Mouse (Mus musculus) CH12.LX (cell line): ENCODE results near the gene Trmt112.

Experiments
- CHD1 ChIP-seq: IDR thresholded peaks from 2 replicates; pipeline ENCODE4 v1.6.1; 2012; ENCODE audit warnings: low read depth, low read length, improper control_type of control experiment, inconsistent platforms
- CTCF ChIP-seq, 2 experiments: IDR thresholded peaks in 1 of 2; conservative IDR thresholded peaks in 1 of 2; 2 replicates each; pipeline ENCODE4 v1.5.1; 2011 to 2012; ENCODE audit warnings: low read depth in 2 of 2, low read length in 2 of 2, improper control_type of control experiment in 1 of 2, inconsistent platforms in 1 of 2, mild to moderate bottlenecking in 1 of 2, moderate library complexity in 1 of 2
- EP300 ChIP-seq: IDR thresholded peaks from 2 replicates; pipeline ENCODE4 v1.6.1; 2011; ENCODE audit warnings: low read length, improper control_type of control experiment
- HCFC1 ChIP-seq: IDR thresholded peaks from 2 replicates; pipeline ENCODE4 v1.6.1; 2012; ENCODE audit warnings: low read depth, mild to moderate bottlenecking, inconsistent platforms, low read length, improper control_type of control experiment
- MAX ChIP-seq: IDR thresholded peaks from 2 replicates; pipeline ENCODE4 v1.6.1; 2011; ENCODE audit warnings: low read length, improper control_type of control experiment
- NELFE ChIP-seq: IDR thresholded peaks from 2 replicates; pipeline ENCODE4 v1.6.1; 2011; ENCODE audit warnings: low read depth, low read length, improper control_type of control experiment
- POLR2A ChIP-seq: IDR thresholded peaks from 2 replicates; pipeline ENCODE4 v1.6.1; 2011; ENCODE audit warnings: low read depth, mild to moderate bottlenecking, improper control_type of control experiment, low read length
- POLR2AphosphoS2 ChIP-seq: IDR thresholded peaks from 2 replicates; pipeline ENCODE4 v1.6.1; 2011; ENCODE audit warnings: low read depth, low read length, improper control_type of control experiment
- RAD21 ChIP-seq: IDR thresholded peaks from 2 replicates; pipeline ENCODE4 v1.6.1; 2011; ENCODE audit warnings: low read depth, mild to moderate bottlenecking, low read length, improper control_type of control experiment, moderate library complexity
- RCOR1 ChIP-seq: conservative IDR thresholded peaks from 2 replicates; pipeline ENCODE4 v1.6.1; 2012; ENCODE audit warnings: low read depth, mild to moderate bottlenecking, inconsistent platforms, low read length, improper control_type of control experiment
- TCF12 ChIP-seq: IDR thresholded peaks from 2 replicates; pipeline ENCODE4 v1.6.1; 2014; ENCODE audit warnings: low read depth, mild to moderate bottlenecking, inconsistent platforms, low read length, improper control_type of control experiment
- UBTF ChIP-seq: IDR thresholded peaks from 2 replicates; pipeline ENCODE4 v1.6.1; 2012; ENCODE audit warnings: low read depth, mild to moderate bottlenecking, inconsistent platforms, low read length, improper control_type of control experiment, moderate library complexity
- USF1 ChIP-seq: IDR thresholded peaks from 2 replicates; pipeline ENCODE4 v1.6.1; 2014; ENCODE audit warnings: low read depth, mild to moderate bottlenecking, inconsistent platforms, low read length, improper control_type of control experiment
- ZKSCAN1 ChIP-seq: IDR thresholded peaks from 2 replicates; pipeline ENCODE4 v1.6.1; 2012; ENCODE audit warnings: low read depth, inconsistent platforms, low read length, improper control_type of control experiment, borderline replicate concordance

DNA sequence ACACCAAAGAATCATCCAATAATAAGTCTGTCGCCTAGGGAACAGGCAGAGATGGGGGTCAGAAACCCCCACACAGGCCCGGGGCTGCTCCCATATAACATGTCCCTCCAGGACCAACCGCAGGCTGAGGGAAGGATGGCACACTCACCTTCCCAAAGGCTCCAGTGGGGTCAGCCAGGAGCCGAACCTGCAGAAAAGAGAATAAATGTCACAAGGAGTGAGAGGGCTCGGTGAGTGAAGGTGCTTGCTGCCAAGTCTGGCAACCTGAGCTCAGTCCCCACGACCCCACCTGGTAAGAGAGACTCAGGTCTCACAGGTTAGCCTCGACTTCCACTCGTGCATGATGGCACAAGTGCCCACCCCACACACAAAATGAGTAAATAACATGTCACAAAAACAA lies 2.4 kb upstream of the Trmt112 start:
- TF ChIP-seq POLR2A (no peak), USF1 (no peak), CTCF (conservative IDR thresholded peaks at IDR 0.05 in 1 of 2, IDR thresholded peaks at IDR 0.05 in 1 of 2; ENCODE audit: low read depth in 2 of 2, low read length in 2 of 2) (no peak), MAX (no peak), CHD1 (no peak), RCOR1 (no peak), HCFC1 (no peak), NELFE (no peak), POLR2AphosphoS2 (no peak), ZKSCAN1 (no peak), RAD21 (no peak), EP300 (no peak), TCF12 (no peak), UBTF (no peak)
